Mouse (Mus musculus): ENCODE measurements around the gene Sbds. TPM values are rescaled to one million over a fixed set of nuclear protein-coding genes. Genes with fewer than 3 reads are reported as not detected.

The Sbds gene
- total RNA-seq, 2 experiments from 2014 or later, result 47.1 to 49.6 TPM

GRCm38 (mm10) chr5:130207299-130207698 lies 48.0 kb downstream of the Sbds start:
- DNase-seq, result no peak
- intact Hi-C loops (cut with DNase I), result no loop called here

- DNase-seq, result no peak
- intact Hi-C loops (cut with DNase I), result no loop called here
Measured at GRCm38 (mm10) chr5:130205441-130206023, 49.8 kb downstream of the Sbds start.

- intact Hi-C loops (cut with DNase I), result no loop called here
- no peak for DNase-seq
Measured at GRCm38 (mm10) chr5:130204560-130204959, 50.8 kb downstream of the Sbds start.

GRCm38 (mm10) chr5:130203948-130204347 lies 51.4 kb downstream of the Sbds start:
- intact Hi-C loops (cut with DNase I), result no loop called here

GRCm38 (mm10) chr5:130200233-130201029 lies 54.9 kb downstream of the Sbds start:
- DNase-seq, result no peak
- intact Hi-C loops (cut with DNase I), result no loop called here

More at GRCm38 (mm10) chr5:130203948-130204347, 51.4 kb downstream of the Sbds start:
- no peak for DNase-seq

- intact Hi-C loops (cut with DNase I), result no loop called here
Measured at GRCm38 (mm10) chr5:130197981-130198380, 57.3 kb downstream of the Sbds start.

GRCm38 (mm10) chr5:130197454-130197853 lies 57.9 kb downstream of the Sbds start:
- intact Hi-C loops (cut with DNase I), result no loop called here
- no peak for DNase-seq

More at GRCm38 (mm10) chr5:130197981-130198380, 57.3 kb downstream of the Sbds start:
- DNase-seq, result no peak

GRCm38 (mm10) chr5:130196307-130196706 lies 59.0 kb downstream of the Sbds start:
- intact Hi-C loops (cut with DNase I), result no loop called here
- no peak for DNase-seq

Other genes with a start within 250 kb of the Sbds start
- 1 to 10 TPM; 8.4 to 9.1 TPM for gene Asl, start 226.3 kb downstream of the Sbds start, total RNA-seq (2021)
- gene Crcp, start 226.2 kb downstream of the Sbds start, total RNA-seq (2021), result 10 to 100 TPM; 14.2 to 14.4 TPM
- gene Tpst1, start 182.2 kb downstream of the Sbds start, total RNA-seq (2021), result 10 to 100 TPM; 12.0 to 12.8 TPM
- 1 to 10 TPM; 1.8 to 2.9 TPM for gene Kctd7, start 110.7 kb downstream of the Sbds start, total RNA-seq (2021)
- 10 to 100 TPM; 20.6 to 21.2 TPM for gene Rabgef1, start 83.7 kb downstream of the Sbds start, total RNA-seq (2021)
- 10 to 100 TPM; 34.4 to 38.5 TPM for gene Tmem248, start 38.4 kb downstream of the Sbds start, total RNA-seq (2021)
- 10 to 100 TPM in 1 of 2 experiments, 1 to 10 TPM in 1; 8.6 to 10.2 TPM for gene Tyw1, start 89 bp upstream of the Sbds start, total RNA-seq (2021)
- gene Caln1, start 113.9 kb upstream of the Sbds start, total RNA-seq (2021), result not detected
- not detected for gene A330070K13Rik, start 129.1 kb upstream of the Sbds start, total RNA-seq (2021)

All from heart, postnatal 36 days (tissue).